Mouse (Mus musculus): ENCODE results near the gene Reep1. TPM values are rescaled to one million over a fixed set of nuclear protein-coding genes. Genes with fewer than 3 reads are reported as not detected.
A peak's percentile ranks its signal among the peaks of the same experiment; 100 is the strongest.

The Reep1 gene
- polyA plus RNA-seq, 1 experiment from 2014 or later: 21.2 TPM

DNA sequence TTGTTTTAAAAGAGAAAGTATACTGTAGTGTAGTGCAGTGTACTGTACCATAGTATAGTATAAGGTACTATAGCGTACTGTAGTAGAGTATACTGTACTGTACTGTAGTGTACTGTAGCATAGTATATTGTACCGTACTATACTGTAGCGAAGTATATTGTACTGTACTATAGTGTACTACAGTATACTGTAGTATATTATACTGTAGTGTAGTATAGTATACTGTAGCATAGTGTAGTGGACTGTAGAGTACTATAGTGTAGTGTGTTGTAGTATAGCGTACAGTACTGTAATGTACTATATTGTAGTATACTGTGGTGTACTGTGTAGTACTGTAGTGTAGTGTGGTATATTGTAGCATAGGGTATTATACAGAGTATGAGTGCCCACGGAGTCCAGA is 9.1 kb downstream of the Reep1 start:
- no peak for DNase-seq (ENCODE audit: low spot score)
- 96% methylated on average over 5 of the region's 5 CpGs for WGBS

DNA sequence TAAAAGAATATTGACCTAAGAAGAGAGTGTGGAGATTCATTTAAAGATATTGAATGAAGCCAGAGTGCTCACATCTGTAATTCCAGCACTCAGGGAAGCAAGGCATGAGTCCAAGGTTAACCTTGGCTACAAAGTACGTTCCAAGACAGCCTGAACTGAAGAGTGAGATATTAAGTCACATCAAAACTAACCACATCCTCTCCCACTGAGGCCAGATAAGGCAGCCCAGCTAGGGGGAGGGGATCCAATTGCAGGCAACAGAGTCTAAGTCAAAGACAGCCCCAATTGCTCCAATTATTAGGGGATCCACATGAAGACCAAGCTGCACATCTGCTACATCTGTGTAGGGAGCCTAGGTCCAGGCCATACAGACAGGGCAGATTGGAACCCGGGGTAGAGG is 11.0 kb downstream of the Reep1 start:
- Histone ChIP-seq H3K27me3 (ENCODE audit: insufficient read depth, poor library complexity, severe bottlenecking) (no peaks in the 10 kb centered on the region), H3K9me3 (no peaks in the 10 kb centered on the region), H3K4me3 (no peak overlapping the region), H3K27ac (no peak overlapping the region), H3K36me3 (no peaks in the 10 kb centered on the region), H3K4me1 (peaks cover 15% of the 10 kb centered on the region)
- no peak for DNase-seq (ENCODE audit: low spot score)
- WGBS: 70% methylated on average over 2 of the region's 2 CpGs

More for the DNA sequence above, 9.1 kb downstream of the Reep1 start:
- no peaks in the 10 kb centered on the region for H3K9me3 ChIP-seq
- H3K27ac ChIP-seq: no peak overlapping the region
- no peak overlapping the region for H3K4me3 ChIP-seq
- H3K36me3 ChIP-seq: peaks cover 4% of the 10 kb centered on the region; the same call in 1 of the 2 replicates
- H3K4me1 ChIP-seq: peaks cover 13% of the 10 kb centered on the region; the same call in 1 of the 2 replicates
- H3K27me3 ChIP-seq (ENCODE audit: insufficient read depth, poor library complexity, severe bottlenecking): no peaks in the 10 kb centered on the region

DNA sequence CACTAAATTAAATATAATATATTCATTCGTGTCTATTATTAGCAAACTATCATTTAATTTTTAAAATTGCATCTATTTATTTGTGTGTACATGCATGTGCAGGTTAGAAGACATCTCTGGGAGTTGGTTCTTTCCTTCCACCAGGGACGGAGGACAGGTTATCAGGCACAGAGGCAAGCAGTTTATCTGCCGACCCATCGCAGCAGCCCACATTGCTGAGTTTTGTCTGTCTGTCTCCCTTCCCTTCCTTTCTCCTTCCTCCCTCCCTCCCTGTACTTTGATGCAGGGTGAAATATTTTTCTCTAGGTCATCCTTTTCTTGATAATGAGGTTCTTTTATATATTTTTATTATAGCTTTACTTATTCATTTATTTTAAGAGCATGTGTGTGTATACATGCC is 11.9 kb downstream of the Reep1 start:
- Histone ChIP-seq H3K9me3 (no peaks in the 10 kb centered on the region), H3K36me3 (no peaks in the 10 kb centered on the region), H3K4me3 (no peak overlapping the region), H3K27me3 (ENCODE audit: insufficient read depth, poor library complexity, severe bottlenecking) (no peaks in the 10 kb centered on the region), H3K4me1 (peaks cover 24% of the 10 kb centered on the region), H3K27ac (no peak overlapping the region)
- WGBS: 68% methylated on average over 4 of the region's 4 CpGs
- no peak for DNase-seq (ENCODE audit: low spot score)

DNA sequence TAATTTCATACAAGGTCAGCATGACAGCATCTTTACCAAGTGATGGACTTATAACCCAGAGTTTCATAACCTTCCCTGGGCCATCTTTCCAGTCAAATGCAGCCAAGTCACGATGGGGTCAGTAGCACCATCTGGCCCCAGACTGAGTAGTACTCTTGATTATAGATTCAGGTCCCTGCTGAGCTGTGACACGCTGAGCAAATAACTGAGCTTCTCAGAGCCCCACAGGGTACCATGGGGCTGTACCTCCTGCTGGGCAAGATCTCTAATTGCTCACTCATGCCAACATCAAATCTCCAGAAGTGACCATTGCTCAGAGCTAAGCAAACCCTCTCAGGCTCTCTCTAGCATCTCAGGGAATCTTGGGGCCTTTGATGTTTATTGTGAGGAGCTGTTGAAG is 15.6 kb downstream of the Reep1 start:
- H3K27ac ChIP-seq: no peak overlapping the region
- WGBS: 36% methylated on average over 2 of the region's 2 CpGs
- no peak for DNase-seq (ENCODE audit: low spot score)
- H3K9me3 ChIP-seq: no peaks in the 10 kb centered on the region
- peaks cover 15% of the 10 kb centered on the region for H3K4me1 ChIP-seq
- no peaks in the 10 kb centered on the region for H3K36me3 ChIP-seq
- no peaks in the 10 kb centered on the region for H3K27me3 ChIP-seq (ENCODE audit: insufficient read depth, poor library complexity, severe bottlenecking)
- H3K4me3 ChIP-seq: no peak overlapping the region

DNA sequence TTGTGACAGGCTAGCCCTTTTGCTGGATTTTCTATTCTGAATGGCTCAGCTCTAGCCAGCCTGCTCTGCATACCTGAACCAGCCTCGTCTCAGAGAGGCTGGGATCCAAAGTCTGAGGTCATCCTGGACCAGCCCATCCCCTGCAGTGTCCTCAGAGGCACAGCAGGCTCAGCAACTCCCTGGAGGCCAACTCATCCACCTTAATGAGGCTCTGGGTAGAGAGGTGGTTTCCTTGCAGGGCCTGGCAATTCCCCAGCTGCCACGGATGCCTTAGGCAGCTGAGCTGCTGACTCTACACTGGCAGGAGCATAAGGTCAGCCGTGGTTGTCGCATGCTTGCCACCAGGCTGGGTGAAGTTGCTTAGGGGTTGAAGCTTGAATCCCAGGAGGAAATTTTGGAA is 16.2 kb downstream of the Reep1 start:
- H3K36me3 ChIP-seq: no peaks in the 10 kb centered on the region
- no peak overlapping the region for H3K27ac ChIP-seq
- no peaks in the 10 kb centered on the region for H3K27me3 ChIP-seq (ENCODE audit: insufficient read depth, poor library complexity, severe bottlenecking)
- peaks cover 15% of the 10 kb centered on the region for H3K4me1 ChIP-seq
- no peaks in the 10 kb centered on the region for H3K9me3 ChIP-seq
- H3K4me3 ChIP-seq: no peak overlapping the region
- DNase-seq (ENCODE audit: low spot score): no peak
- 42% methylated on average over 4 of the region's 4 CpGs for WGBS

DNA sequence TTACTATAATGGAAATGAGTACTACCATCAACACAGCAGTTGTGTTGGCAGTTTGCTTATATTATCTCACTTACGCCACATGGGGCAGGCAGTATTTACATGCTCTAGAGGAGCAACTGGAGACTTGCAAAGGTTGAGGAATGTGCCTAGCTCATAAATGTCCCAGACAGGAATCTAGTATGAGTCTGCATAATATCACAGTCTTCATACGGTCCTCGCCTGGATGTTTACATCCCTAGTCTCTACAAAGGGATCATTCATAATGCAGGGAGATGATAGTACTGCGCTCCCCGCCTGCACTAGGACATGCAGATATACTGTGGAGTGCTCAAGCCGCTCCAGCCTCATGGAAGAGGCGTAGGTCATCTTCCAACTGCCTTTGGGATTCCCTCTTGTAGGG is 19.3 kb downstream of the Reep1 start:
- Histone ChIP-seq H3K4me1 (peaks cover 15% of the 10 kb centered on the region), H3K27me3 (ENCODE audit: insufficient read depth, poor library complexity, severe bottlenecking) (no peaks in the 10 kb centered on the region), H3K27ac (no peak overlapping the region), H3K9me3 (no peaks in the 10 kb centered on the region), H3K4me3 (no peak overlapping the region), H3K36me3 (no peaks in the 10 kb centered on the region)
- WGBS: 84% methylated on average over 7 of the region's 7 CpGs
- DNase-seq (ENCODE audit: low spot score): no peak

DNA sequence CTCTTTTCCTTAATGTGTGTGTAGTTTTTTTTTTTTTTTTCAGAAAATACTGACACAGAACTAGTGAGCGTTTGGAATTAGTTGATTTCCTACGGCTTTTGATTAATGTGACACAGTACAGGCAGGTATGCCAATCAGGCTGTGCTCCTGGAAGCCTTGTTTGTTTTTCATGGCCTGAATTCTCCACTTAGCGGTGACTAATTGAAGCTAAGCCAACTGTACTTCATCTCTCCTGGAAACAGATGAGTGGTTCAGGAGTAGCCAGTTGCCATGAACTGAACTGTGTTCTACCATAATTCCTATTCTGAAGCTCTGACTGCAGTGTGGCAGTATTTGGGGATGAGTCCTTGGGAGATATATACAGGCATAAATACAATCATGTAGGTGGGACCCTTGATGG is 20.9 kb downstream of the Reep1 start:
- Histone ChIP-seq H3K36me3 (no peaks in the 10 kb centered on the region), H3K27me3 (ENCODE audit: insufficient read depth, poor library complexity, severe bottlenecking) (no peaks in the 10 kb centered on the region), H3K4me1 (peaks cover 14% of the 10 kb centered on the region), H3K4me3 (no peak overlapping the region), H3K9me3 (no peaks in the 10 kb centered on the region), H3K27ac (no peak overlapping the region)
- WGBS: 91% methylated on average over 3 of the region's 3 CpGs
- no peak for DNase-seq (ENCODE audit: low spot score)

DNA sequence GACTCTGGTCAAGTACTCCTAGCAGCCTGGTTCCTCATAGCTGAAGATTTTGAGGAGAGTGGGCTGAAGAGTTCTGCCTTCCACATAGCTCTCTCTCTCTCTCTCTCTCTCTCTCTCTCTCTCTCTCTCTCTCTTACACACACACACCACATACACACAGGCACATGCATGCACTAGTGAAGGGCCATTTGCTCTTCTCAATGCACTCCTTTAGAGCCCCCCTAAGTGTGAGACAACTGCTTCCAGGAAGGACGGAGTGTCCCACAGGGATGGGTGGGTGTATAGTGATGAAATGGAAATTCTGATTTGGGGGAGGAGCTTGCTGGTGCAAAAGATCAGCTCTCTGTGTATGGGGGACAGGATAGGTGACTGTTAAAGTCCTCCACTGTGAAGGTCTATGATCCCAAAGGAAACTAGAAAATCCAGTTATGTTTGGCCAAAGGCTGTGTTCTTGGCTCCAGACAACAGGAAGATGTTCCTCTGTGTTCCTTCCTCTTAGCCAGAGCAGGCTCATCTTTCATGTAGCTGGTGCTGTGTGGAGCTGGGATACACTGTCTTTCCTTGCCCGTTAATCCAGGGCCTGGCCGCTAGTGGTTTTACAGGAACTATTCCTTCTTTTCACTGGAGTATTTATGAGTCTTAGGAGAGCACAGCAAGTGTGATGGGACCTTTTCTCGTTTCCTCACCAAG is 27.7 kb downstream of the Reep1 start:
- DNase-seq (ENCODE audit: low spot score): no peak
- Histone ChIP-seq H3K4me1 (peaks cover 24% of the 10 kb centered on the region), H3K4me3 (no peak overlapping the region), H3K27ac (peak overlapping the region; percentile 79), H3K36me3 (no peaks in the 10 kb centered on the region), H3K27me3 (ENCODE audit: insufficient read depth, poor library complexity, severe bottlenecking) (no peaks in the 10 kb centered on the region), H3K9me3 (no peaks in the 10 kb centered on the region)
- WGBS: 50% methylated on average over 4 of the region's 4 CpGs

DNA sequence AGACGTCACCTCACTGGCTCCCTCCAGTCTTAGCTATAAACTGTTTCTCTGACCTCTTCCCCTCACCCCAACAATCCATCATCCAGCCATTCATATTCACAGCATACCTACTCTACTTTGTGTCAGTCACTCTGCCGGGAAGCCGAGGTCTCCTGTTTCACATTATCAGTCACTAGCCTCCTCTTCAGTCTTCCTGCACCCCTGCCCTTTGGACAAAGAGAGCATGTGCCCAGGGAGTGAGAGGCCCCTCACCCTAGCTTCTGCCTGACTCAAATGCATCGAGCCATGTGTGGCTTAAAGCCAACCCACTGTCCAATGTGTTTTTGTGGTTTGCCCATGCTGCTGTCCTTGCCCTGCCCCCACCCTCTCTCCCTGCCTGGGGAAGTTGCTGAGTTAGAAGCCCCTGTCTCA is 28.2 kb downstream of the Reep1 start:
- 16% methylated on average over 4 of the region's 4 CpGs for WGBS
- Histone ChIP-seq H3K36me3 (no peaks in the 10 kb centered on the region), H3K27ac (peak overlapping the region; percentile 79), H3K4me1 (peaks cover 24% of the 10 kb centered on the region), H3K4me3 (no peak overlapping the region), H3K9me3 (no peaks in the 10 kb centered on the region), H3K27me3 (ENCODE audit: insufficient read depth, poor library complexity, severe bottlenecking) (no peaks in the 10 kb centered on the region)
- DNase-seq (ENCODE audit: low spot score): no peak

DNA sequence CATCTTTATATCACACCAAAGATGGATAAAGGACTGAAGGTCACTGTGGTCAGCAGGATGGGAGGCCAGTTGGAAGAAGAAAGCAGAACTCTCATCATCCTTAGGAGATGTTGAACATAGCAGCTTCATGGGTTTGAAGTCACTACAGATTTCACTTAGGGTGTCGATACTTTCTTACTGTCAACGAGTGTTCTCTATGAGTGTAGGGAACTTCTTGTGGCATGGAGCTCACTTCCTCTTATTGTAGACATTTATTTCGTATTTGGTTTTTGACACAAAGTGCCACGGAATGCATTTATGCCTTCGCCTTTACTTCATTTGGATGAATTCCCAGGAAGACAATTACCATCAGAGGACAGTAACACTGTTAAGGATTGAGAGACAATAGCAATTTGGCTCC is 28.7 kb downstream of the Reep1 start:
- Histone ChIP-seq H3K27ac (peak overlapping the region; percentile 79), H3K4me3 (no peak overlapping the region), H3K9me3 (no peaks in the 10 kb centered on the region), H3K27me3 (ENCODE audit: insufficient read depth, poor library complexity, severe bottlenecking) (no peaks in the 10 kb centered on the region), H3K4me1 (peaks cover 24% of the 10 kb centered on the region), H3K36me3 (no peaks in the 10 kb centered on the region)
- 88% methylated on average over 5 of the region's 5 CpGs for WGBS
- DNase-seq (ENCODE audit: low spot score): no peak

DNA sequence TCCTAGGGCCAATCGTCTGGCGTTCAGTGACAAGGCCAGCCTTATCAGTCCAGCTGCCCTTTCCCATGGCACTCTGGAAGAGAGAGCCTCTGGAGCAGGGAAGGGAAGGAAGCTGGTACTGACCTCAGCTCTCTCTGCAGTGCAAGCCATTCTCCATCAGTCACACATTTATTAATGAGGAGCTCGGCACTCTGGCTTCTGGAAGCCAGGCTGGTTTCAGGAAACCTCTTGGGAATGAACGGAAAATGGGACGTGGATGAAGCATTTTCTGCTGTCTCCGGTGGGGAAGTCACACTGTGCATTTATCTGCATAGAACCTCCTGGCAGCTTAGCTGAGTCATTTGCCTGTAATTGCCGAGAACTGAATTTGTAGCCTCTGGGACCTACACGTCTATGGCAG is 29.8 kb downstream of the Reep1 start:
- Histone ChIP-seq H3K4me3 (no peak overlapping the region), H3K4me1 (peaks cover 24% of the 10 kb centered on the region), H3K27ac (peak overlapping the region; percentile 19; the same call in 1 of the 2 replicates), H3K27me3 (ENCODE audit: insufficient read depth, poor library complexity, severe bottlenecking) (no peaks in the 10 kb centered on the region), H3K9me3 (no peaks in the 10 kb centered on the region), H3K36me3 (no peaks in the 10 kb centered on the region)
- DNase-seq (ENCODE audit: low spot score): no peak
- WGBS: 45% methylated on average over 8 of the region's 8 CpGs

DNA sequence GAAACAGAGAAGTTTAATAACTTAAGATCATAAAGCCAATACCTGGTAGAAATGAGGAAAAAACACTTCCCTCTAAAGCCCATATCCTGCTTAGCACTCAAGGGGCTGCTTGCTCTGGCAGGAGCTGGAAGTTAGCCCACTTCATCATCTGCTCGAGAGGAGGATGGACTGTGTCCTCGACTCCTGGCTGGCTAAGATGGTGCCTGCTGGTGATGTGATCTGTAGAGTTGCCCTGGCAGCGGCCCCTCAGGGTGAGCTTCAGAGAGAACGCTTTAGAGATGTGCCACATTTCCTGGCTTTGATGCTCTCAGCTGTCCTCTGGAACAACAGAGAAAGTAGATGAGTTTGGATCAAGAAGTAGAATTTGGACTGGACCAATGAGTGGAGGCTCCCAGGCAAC is 31.2 kb downstream of the Reep1 start:
- Histone ChIP-seq H3K27me3 (ENCODE audit: insufficient read depth, poor library complexity, severe bottlenecking) (no peaks in the 10 kb centered on the region), H3K4me3 (no peak overlapping the region), H3K27ac (no peak overlapping the region), H3K4me1 (peaks cover 24% of the 10 kb centered on the region), H3K9me3 (no peaks in the 10 kb centered on the region), H3K36me3 (no peaks in the 10 kb centered on the region)
- no peak for DNase-seq (ENCODE audit: low spot score)
- WGBS: 77% methylated on average over 4 of the region's 4 CpGs

DNA sequence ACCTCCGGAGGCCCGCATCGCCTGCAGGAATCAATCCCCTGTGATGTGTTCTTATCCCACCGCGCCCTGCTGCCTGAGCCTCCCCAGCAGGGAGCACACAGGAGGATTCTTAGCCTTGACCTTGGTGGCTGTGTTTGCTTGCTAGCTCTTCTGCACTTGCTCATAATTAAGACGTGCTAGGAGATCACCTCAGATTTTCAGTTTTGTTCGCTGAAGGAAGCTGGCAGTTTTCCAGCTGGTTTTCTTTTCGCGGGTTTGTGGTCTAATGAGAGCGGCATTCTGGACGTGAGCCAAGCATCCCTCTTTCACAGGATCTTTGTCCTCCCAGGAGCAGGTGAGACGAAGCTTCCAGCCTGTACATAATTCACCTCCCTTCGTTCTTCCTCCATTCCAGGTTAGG is 33.6 kb downstream of the Reep1 start:
- DNase-seq (ENCODE audit: low spot score): no peak
- WGBS: 63% methylated on average over 13 of the region's 13 CpGs

More for the DNA sequence above, 33.6 kb downstream of the Reep1 start:
- Histone ChIP-seq H3K9me3 (no peaks in the 10 kb centered on the region), H3K4me3 (no peak overlapping the region), H3K36me3 (no peaks in the 10 kb centered on the region), H3K27me3 (ENCODE audit: insufficient read depth, poor library complexity, severe bottlenecking) (no peaks in the 10 kb centered on the region), H3K4me1 (peaks cover 15% of the 10 kb centered on the region), H3K27ac (no peak overlapping the region)

Measured in heart, embryonic 10.5 days (tissue).